Mouse (Mus musculus) hindbrain, embryonic 11.5 days (tissue): ENCODE measurements around the gene Abhd12. TPM values are rescaled to one million over a fixed set of nuclear protein-coding genes. Genes with fewer than 3 reads are reported as not detected.
A peak's percentile ranks its signal among the peaks of the same experiment; 100 is the strongest.
"Not testable (repeated sequence)": the region's sequence is repeated elsewhere in the genome, so short reads cannot be mapped to it uniquely, and the experiment has no call there.

Source experiments
- ATAC-seq: fragments of 200-750 bp; cut with Nextera tagmentation; 2 replicates; pipeline ENCODE4 v1.8.0; 2017; ENCODE audit warnings: mild to moderate bottlenecking, moderate TSS enrichment, moderate library complexity; ENCODE audit not compliant: low FRiP score
- DNase-seq: peaks from one replicate; pipeline ENCODE4 v3.0.0-alpha.2; 2015; ENCODE audit warnings: low spot score
- H3K27ac ChIP-seq: fragments of 300-500 bp; sonication (generic); 2 replicates; pipeline ENCODE4 v1.5.1; 2014; ENCODE audit warnings: mild to moderate bottlenecking, low read depth, low read length
- H3K27me3 ChIP-seq: fragments of 300-500 bp; sonication (generic); 2 replicates; pipeline ENCODE4 v1.6.1; 2014; ENCODE audit warnings: mild to moderate bottlenecking, low read length, moderate library complexity, mixed read lengths; ENCODE audit not compliant: control insufficient read depth, insufficient read depth
- H3K36me3 ChIP-seq: fragments of 300-500 bp; sonication (generic); 2 replicates; pipeline ENCODE4 v1.6.1; 2014; ENCODE audit warnings: mild to moderate bottlenecking, low read length, moderate library complexity, mixed read lengths; ENCODE audit not compliant: control insufficient read depth, insufficient read depth
- H3K4me1 ChIP-seq: fragments of 300-500 bp; sonication (generic); replicated peaks from 2 replicates; pipeline ENCODE4 v1.6.1; 2014; ENCODE audit warnings: low read length, mixed read lengths; ENCODE audit not compliant: control insufficient read depth, insufficient read depth
- H3K4me2 ChIP-seq: fragments of 300-500 bp; sonication (generic); replicated peaks from 2 replicates; pipeline ENCODE4 v1.6.1; 2014; ENCODE audit warnings: mild to moderate bottlenecking, low read depth, low read length
- H3K4me3 ChIP-seq: fragments of 300-500 bp; sonication (generic); 2 replicates; pipeline ENCODE4 v1.5.1; 2014; ENCODE audit warnings: low read depth, low read length
- H3K9ac ChIP-seq: fragments of 300-500 bp; sonication (generic); 2 replicates; pipeline ENCODE4 v1.6.1; 2014; ENCODE audit warnings: low read depth, low read length
- H3K9me3 ChIP-seq: fragments of 300-500 bp; sonication (generic); 2 replicates; pipeline ENCODE4 v1.6.1; 2016; ENCODE audit warnings: low read length; ENCODE audit not compliant: control insufficient read depth
- WGBS: fragments of 180-500 bp; shearing (Covaris S2); extraction: QIAGEN DNeasy Blood & Tissue Kit; methylation state at CpG from one replicate; pipeline ENCODE4 v1.1.7; 2014; 5-methylcytosine and 5-hydroxymethylcytosine counted together
- polyA plus RNA-seq: library from polyadenylated mRNA; unstranded; fragments of >200 nt; fragmentation: Nextera tagmentation; extraction: Ambion mirVana; gene quantifications from 2 replicates; pipeline ENCODE4 v1.2.1, GENCODE M21; 2014

Gene Abhd12
- 56.2 and 60.5 TPM in 2 replicates for polyA plus RNA-seq

GRCm38 (mm10) chr2:150904272-150904935 is at the start of gene Abhd12:
Abhd12 (minus strand) TSS chr2:150904741.
- no peaks in the 10 kb centered on the region for H3K9me3 ChIP-seq
- peak within 1 kb of the TSS; percentile 75 for H3K27ac ChIP-seq
- peak within 1 kb of the TSS; percentile 79 for H3K4me2 ChIP-seq
- ATAC-seq (peak; percentile 98), DNase-seq (peak; percentile 98)
- WGBS: under 1% methylated on average over 70 of the region's 72 CpGs
- no peaks in the 10 kb centered on the region for H3K36me3 ChIP-seq
- no peaks in the 10 kb centered on the region for H3K27me3 ChIP-seq
- H3K4me3 ChIP-seq: peak within 1 kb of the TSS; percentile 92
- 0 out of 2 replicates have a peak, but pooled peaks cover 2% of the 10 kb centered on the region for H3K4me1 ChIP-seq
- peak within 1 kb of the TSS; percentile 87 for H3K9ac ChIP-seq

- H3K9me3 ChIP-seq: no peaks in the 10 kb centered on the region
- H3K27ac ChIP-seq: no peak overlapping the region
- no peak overlapping the region for H3K4me3 ChIP-seq
- ATAC-seq (no peak), DNase-seq (no peak)
- no peak overlapping the region for H3K9ac ChIP-seq
- WGBS: 94% methylated on average over 2 of the region's 2 CpGs
- H3K4me1 ChIP-seq: no peaks in the 10 kb centered on the region
- no peaks in the 10 kb centered on the region for H3K27me3 ChIP-seq
- no peak overlapping the region for H3K4me2 ChIP-seq
- H3K36me3 ChIP-seq: peaks cover 4% of the 10 kb centered on the region; the same call in 1 of the 2 replicates
These were observed 46.7 kb upstream of the Abhd12 start for GRCm38 (mm10) chr2:150951201-150951600.

- Histone ChIP-seq H3K4me1 (no peaks in the 10 kb centered on the region), H3K9me3 (no peaks in the 10 kb centered on the region), H3K4me3 (no peak overlapping the region), H3K9ac (no peak overlapping the region), H3K27ac (no peak overlapping the region), H3K4me2 (no peak overlapping the region), H3K36me3 (peaks cover 4% of the 10 kb centered on the region; the same call in 1 of the 2 replicates), H3K27me3 (no peaks in the 10 kb centered on the region)
- WGBS: 91% methylated on average over 6 of the region's 6 CpGs
- DNase-seq (no peak), ATAC-seq (no peak)
These were observed 45.5 kb upstream of the Abhd12 start for GRCm38 (mm10) chr2:150950056-150950455.

GRCm38 (mm10) chr2:150949652-150950051 is 45.1 kb upstream of the Abhd12 start:
- H3K36me3 ChIP-seq: peaks cover 4% of the 10 kb centered on the region; the same call in 1 of the 2 replicates
- H3K27ac ChIP-seq: no peak overlapping the region
- no peak overlapping the region for H3K4me3 ChIP-seq
- no peak overlapping the region for H3K9ac ChIP-seq
- ATAC-seq (no peak), DNase-seq (no peak)
- H3K4me1 ChIP-seq: no peaks in the 10 kb centered on the region
- H3K9me3 ChIP-seq: no peaks in the 10 kb centered on the region
- H3K27me3 ChIP-seq: no peaks in the 10 kb centered on the region
- H3K4me2 ChIP-seq: no peak overlapping the region
- 91% methylated on average over 3 of the region's 3 CpGs for WGBS

- Histone ChIP-seq H3K4me1 (no peaks in the 10 kb centered on the region), H3K36me3 (0 out of 2 replicates have a peak, but pooled peaks cover 4% of the 10 kb centered on the region), H3K9ac (no peak overlapping the region), H3K4me3 (no peak overlapping the region), H3K9me3 (no peaks in the 10 kb centered on the region), H3K4me2 (no peak overlapping the region), H3K27me3 (no peaks in the 10 kb centered on the region), H3K27ac (no peak overlapping the region)
- DNase-seq: no peak
- 92% methylated on average over 5 of the region's 5 CpGs for WGBS
- ATAC-seq: no peak
These were observed 44.2 kb upstream of the Abhd12 start for GRCm38 (mm10) chr2:150948786-150949185.

- not testable (repeated sequence) for H3K9ac ChIP-seq, ATAC-seq, H3K27ac ChIP-seq, H3K27me3 ChIP-seq, H3K4me1 ChIP-seq, H3K4me2 ChIP-seq, H3K9me3 ChIP-seq, H3K4me3 ChIP-seq, DNase-seq, H3K36me3 ChIP-seq
- 92% methylated on average over 12 of the region's 12 CpGs for WGBS
These were observed 43.5 kb upstream of the Abhd12 start for GRCm38 (mm10) chr2:150947880-150948611.

GRCm38 (mm10) chr2:150947341-150947740 is 42.8 kb upstream of the Abhd12 start:
- ATAC-seq, H3K4me3 ChIP-seq, H3K27ac ChIP-seq, H3K36me3 ChIP-seq, H3K9ac ChIP-seq, H3K4me2 ChIP-seq, H3K27me3 ChIP-seq, DNase-seq, H3K9me3 ChIP-seq, H3K4me1 ChIP-seq: not testable (repeated sequence)
- 93% methylated on average over 5 of the region's 5 CpGs for WGBS

GRCm38 (mm10) chr2:150944017-150944416 is 39.5 kb upstream of the Abhd12 start:
- Histone ChIP-seq H3K27ac (no peak overlapping the region), H3K4me1 (no peaks in the 10 kb centered on the region)

More at GRCm38 (mm10) chr2:150944017-150944416, 39.5 kb upstream of the Abhd12 start:
- no peak overlapping the region for H3K9ac ChIP-seq
- H3K27me3 ChIP-seq: no peaks in the 10 kb centered on the region
- no peaks in the 10 kb centered on the region for H3K9me3 ChIP-seq
- H3K36me3 ChIP-seq: 0 out of 2 replicates have a peak, but pooled peaks cover 2% of the 10 kb centered on the region
- H3K4me3 ChIP-seq: no peak overlapping the region
- ATAC-seq (no peak), DNase-seq (no peak)
- no peak overlapping the region for H3K4me2 ChIP-seq
- 93% methylated on average over 5 of the region's 5 CpGs for WGBS
